Comparison of ENCODE assay signal across 8 mouse cellular contexts in genomic region chr15:89373762-89374248, GRCm38 (mm10). TPM values are rescaled to one million over a fixed set of nuclear protein-coding genes. Genes with fewer than 3 reads are reported as not detected.
DNase-seq lines count a peak whose midpoint lies in the region; ATAC-seq and TF ChIP-seq lines count a peak whose summit lies in the region.

TSS of gene Sco2 (minus strand) at chr15:89373846.

- TF ChIP-seq POLR2A in heart, adult 2 months (IDR thresholded peaks at IDR 0.05; ENCODE audit: insufficient read depth, low read depth, low read length): peak; percentile 85

- intact Hi-C loops in heart, adult 2 months (cut with DNase I): loop anchor here (2.0 to 10.0 kb wide), 4 partner anchors 19 to 229 kb away; partner anchors contain the start of genes C730034F03Rik, Chkb, Gm44502 and Lmf2

- peak within 1 kb of the TSS; percentile 91 for H3K4me2 ChIP-seq in embryonic facial prominence, embryonic 13.5 days
- H3K4me2 ChIP-seq in limb, embryonic 13.5 days (replicated peaks): peak within 1 kb of the TSS; percentile 85
- H3K4me2 ChIP-seq in midbrain, embryonic 16.5 days (ENCODE audit: low read length): peak within 1 kb of the TSS; percentile 82

- H3K9ac ChIP-seq in embryonic facial prominence, embryonic 13.5 days: peak within 1 kb of the TSS; percentile 81
- H3K9ac ChIP-seq in heart, adult 2 months (ENCODE audit: low read depth, low read length): peak within 1 kb of the TSS; percentile 73
- H3K9ac ChIP-seq in limb, embryonic 13.5 days: peak within 1 kb of the TSS; percentile 84
- peak within 1 kb of the TSS; percentile 88 for H3K9ac ChIP-seq in midbrain, embryonic 16.5 days (ENCODE audit: low read depth, low read length)

- WGBS in embryonic facial prominence, embryonic 13.5 days: under 1% methylated on average over 42 of the region's 42 CpGs
- under 1% methylated on average over 42 of the region's 42 CpGs for WGBS in heart, adult 2 months
- under 1% methylated on average over 42 of the region's 42 CpGs for WGBS in limb, embryonic 13.5 days
- under 1% methylated on average over 42 of the region's 42 CpGs for WGBS in midbrain, embryonic 16.5 days

- peak; percentile 67 for ATAC-seq in embryonic facial prominence, embryonic 13.5 days (ENCODE audit: insufficient number of reproducible peaks, insufficient read depth, low FRiP score, low TSS enrichment, low read depth)
- peak; percentile 84 for ATAC-seq in limb, embryonic 13.5 days (ENCODE audit: low FRiP score, low read depth)
- ATAC-seq in midbrain, embryonic 16.5 days: peak; percentile 88

- TF ChIP-seq EP300 in heart, adult 2 months (IDR thresholded peaks at IDR 0.05; ENCODE audit: insufficient read depth, low read depth, low read length): peak; percentile 17; the same call in 1 of the 2 replicates

- H3K27me3 ChIP-seq in embryonic facial prominence, embryonic 13.5 days: peaks cover 31% of the 10 kb centered on the region
- H3K27me3 ChIP-seq in heart, adult 2 months (ENCODE audit: control insufficient read depth, insufficient read depth, low read length): 0 out of 2 replicates have a peak, but pooled peaks cover 2% of the 10 kb centered on the region
- peaks cover 36% of the 10 kb centered on the region for H3K27me3 ChIP-seq in limb, embryonic 13.5 days
- peaks cover 28% of the 10 kb centered on the region for H3K27me3 ChIP-seq in midbrain, embryonic 16.5 days (ENCODE audit: control insufficient read depth, insufficient read depth, low read depth, low read length)

- no peaks in the 10 kb centered on the region for H3K79me2 ChIP-seq in heart, adult 2 months (replicated peaks; ENCODE audit: control insufficient read depth, insufficient read depth, low read length)

- TF ChIP-seq CTCF in heart, adult 2 months (IDR thresholded peaks at IDR 0.05): peak; percentile 93

- H3K36me3 ChIP-seq in embryonic facial prominence, embryonic 13.5 days: peaks cover 41% of the 10 kb centered on the region
- no peaks in the 10 kb centered on the region for H3K36me3 ChIP-seq in heart, adult 2 months (ENCODE audit: control insufficient read depth, insufficient read depth, low read length)
- peaks cover 40% of the 10 kb centered on the region for H3K36me3 ChIP-seq in limb, embryonic 13.5 days
- peaks cover 18% of the 10 kb centered on the region for H3K36me3 ChIP-seq in midbrain, embryonic 16.5 days (ENCODE audit: control insufficient read depth, insufficient read depth, low read length)

- H3K4me3 ChIP-seq in embryonic facial prominence, embryonic 13.5 days: peak within 1 kb of the TSS; percentile 72
- H3K4me3 ChIP-seq in heart, adult 2 months: peak within 1 kb of the TSS; percentile 63
- H3K4me3 ChIP-seq in limb, embryonic 13.5 days: peak within 1 kb of the TSS; percentile 66
- H3K4me3 ChIP-seq in midbrain, embryonic 16.5 days (ENCODE audit: low read depth, low read length): peak within 1 kb of the TSS; percentile 72

- H3K4me1 ChIP-seq in embryonic facial prominence, embryonic 13.5 days: peaks cover 36% of the 10 kb centered on the region
- peaks cover 7% of the 10 kb centered on the region for H3K4me1 ChIP-seq in heart, adult 2 months (ENCODE audit: control insufficient read depth, insufficient read depth, low read length)
- H3K4me1 ChIP-seq in limb, embryonic 13.5 days: peaks cover 34% of the 10 kb centered on the region
- H3K4me1 ChIP-seq in midbrain, embryonic 16.5 days (ENCODE audit: control insufficient read depth, insufficient read depth, low read length): peaks cover 18% of the 10 kb centered on the region

- H3K27ac ChIP-seq in embryonic facial prominence, embryonic 13.5 days: peak within 1 kb of the TSS; percentile 88
- peak within 1 kb of the TSS; percentile 99 for H3K27ac ChIP-seq in heart, adult 2 months
- peak within 1 kb of the TSS; percentile 87 for H3K27ac ChIP-seq in limb, embryonic 13.5 days
- H3K27ac ChIP-seq in midbrain, embryonic 16.5 days (ENCODE audit: low read length): peak within 1 kb of the TSS; percentile 94

- no peaks in the 10 kb centered on the region for H3K9me3 ChIP-seq in embryonic facial prominence, embryonic 13.5 days
- no peaks in the 10 kb centered on the region for H3K9me3 ChIP-seq in limb, embryonic 13.5 days
- no peaks in the 10 kb centered on the region for H3K9me3 ChIP-seq in midbrain, embryonic 16.5 days (replicated peaks; ENCODE audit: control insufficient read depth, low read length, poor library complexity, severe bottlenecking)

- DNase-seq in 3134 (ENCODE audit: extremely low read depth, insufficient read length, low spot score): peak; percentile 95
- DNase-seq in adrenal gland, postnatal 36 days: peak; percentile 95 to 97
- DNase-seq in heart, adult 2 months: peak; percentile 92 to 95
- DNase-seq in kidney, adult 8-10 months: peak; percentile 86 to 93
- DNase-seq in spleen, postnatal 10 days (ENCODE audit: low spot score in 2 of 2): peak; percentile 96 to 97

RNA-seq across cellular contexts. Expression of gene Sco2, which starts in this region (rescaled TPM):
- 10 to 100 TPM; 29.7 to 32.4 TPM for total RNA-seq in adrenal gland, postnatal 36 days (2021)
- polyA plus RNA-seq in embryonic facial prominence, embryonic 13.5 days (2015; fragmentation: Nextera tagmentation; extraction: Ambion mirVana): 4.6 and 4.7 TPM in 2 replicates
- 10 to 100 TPM; 25.1 to 29.4 TPM for total RNA-seq in heart, adult 2 months (2021)
- polyA plus RNA-seq in heart, adult 2 months (2012; rRNA removed): 35.6 and 40.7 TPM in 2 replicates
- polyA plus RNA-seq in limb, embryonic 13.5 days (2015; fragmentation: Nextera tagmentation; extraction: Ambion mirVana): 5.4 and 5.8 TPM in 2 replicates
- 11.8 and 16.4 TPM in 2 replicates for polyA plus RNA-seq in midbrain, embryonic 16.5 days (2015; fragmentation: Nextera tagmentation; extraction: Ambion mirVana)

Comparison
In these comparisons a context has a peak if more than half of its experiments do, and no peak if none do; other contexts are left out.
1. Peak in every context shown above with its lines: DNase-seq, ATAC-seq, H3K4me3 ChIP-seq and H3K27ac ChIP-seq.